Mouse (Mus musculus) hindbrain, postnatal 0 days (tissue): ENCODE data around the gene Phf7. TPM values are rescaled to one million over a fixed set of nuclear protein-coding genes. Genes with fewer than 3 reads are reported as not detected.

Source experiments
- ATAC-seq: fragments of 200-750 bp; cut with Nextera tagmentation; 2 replicates; pipeline ENCODE4 v1.8.0; 2017; ENCODE audit warnings: mild to moderate bottlenecking, moderate TSS enrichment, moderate library complexity
- DNase-seq: peaks from one replicate; pipeline ENCODE4 v3.0.0-alpha.2; 2015; ENCODE audit warnings: low spot score
- H3K27ac ChIP-seq: fragments of 300-500 bp; sonication (generic); 2 replicates; pipeline ENCODE4 v1.5.1; 2014; ENCODE audit warnings: mild to moderate bottlenecking
- H3K27me3 ChIP-seq: fragments of 300-500 bp; sonication (generic); 2 replicates; pipeline ENCODE4 v1.6.1; 2014; ENCODE audit warnings: low read length, mixed read lengths; ENCODE audit not compliant: insufficient read depth
- H3K36me3 ChIP-seq: fragments of 300-500 bp; sonication (generic); 2 replicates; pipeline ENCODE4 v1.6.1; 2014; ENCODE audit warnings: low read length, mixed read lengths; ENCODE audit not compliant: insufficient read depth
- H3K4me1 ChIP-seq: fragments of 300-500 bp; sonication (generic); 2 replicates; pipeline ENCODE4 v1.6.1; 2014; ENCODE audit warnings: antibody characterized with exemption, low read length, mixed read lengths; ENCODE audit not compliant: insufficient read depth
- H3K4me2 ChIP-seq: fragments of 300-500 bp; sonication (generic); 2 replicates; pipeline ENCODE4 v1.6.1; 2014; ENCODE audit warnings: low read depth, mild to moderate bottlenecking, low read length, moderate library complexity, mixed read lengths
- H3K4me3 ChIP-seq: fragments of 300-500 bp; sonication (generic); 2 replicates; pipeline ENCODE4 v1.5.1; 2014; ENCODE audit warnings: low read length
- H3K9ac ChIP-seq: fragments of 300-500 bp; sonication (generic); replicated peaks from 2 replicates; pipeline ENCODE4 v1.6.1; 2014; ENCODE audit warnings: mild to moderate bottlenecking, low read length, moderate library complexity, mixed read lengths
- H3K9me3 ChIP-seq: fragments of 300-500 bp; sonication (generic); 2 replicates; pipeline ENCODE4 v1.6.1; 2016; ENCODE audit warnings: low read length, mixed read lengths
- CTCF ChIP-seq: IDR thresholded peaks from 2 replicates; pipeline ENCODE4 v1.5.1; 2016; ENCODE audit warnings: antibody characterized with exemption, control low read depth, low read depth
- WGBS: fragments of 180-500 bp; shearing (Covaris S2); extraction: QIAGEN DNeasy Blood & Tissue Kit; methylation state at CpG from one replicate; pipeline ENCODE4 v1.1.7; 2014; 5-methylcytosine and 5-hydroxymethylcytosine counted together
- polyA plus RNA-seq: library from polyadenylated mRNA; unstranded; fragments of >200 nt; fragmentation: Nextera tagmentation; extraction: Ambion mirVana; gene quantifications from 2 replicates; pipeline ENCODE4 v1.2.1, GENCODE M21; 2015
- total RNA-seq: library from RNA; depleted of rRNA; stranded (reverse); fragments of >200 nt; gene quantifications from 2 replicates; pipeline ENCODE4 v1.2.3, GENCODE M21; 2014

Gene Phf7
- total and polyA plus RNA-seq, 2 experiments from 2014 or later, result 4.1 to 8.8 TPM

GRCm38 (mm10) chr14:31211854-31212253 lies 39.3 kb downstream of the Phf7 start:
- WGBS, result 94% methylated on average over 6 of the region's 6 CpGs
- ATAC-seq, result no peak
- peaks cover 3% of the 10 kb centered on the region; the same call in 1 of the 2 replicates for H3K4me1 ChIP-seq

GRCm38 (mm10) chr14:31209133-31209557 lies 42.0 kb downstream of the Phf7 start:
- DNase-seq (no peak), ATAC-seq (no peak)
- TF ChIP-seq CTCF, result no peak
- Histone ChIP-seq H3K9ac (no peak overlapping the region), H3K36me3 (no peaks in the 10 kb centered on the region), H3K4me2 (no peak overlapping the region), H3K27me3 (no peaks in the 10 kb centered on the region), H3K9me3 (no peaks in the 10 kb centered on the region), H3K27ac (no peak overlapping the region), H3K4me3 (no peak overlapping the region), H3K4me1 (peaks cover 12% of the 10 kb centered on the region; the same call in 1 of the 2 replicates)
- 82% methylated on average over 4 of the region's 4 CpGs for WGBS

More at GRCm38 (mm10) chr14:31211854-31212253, 39.3 kb downstream of the Phf7 start:
- DNase-seq, result no peak
- Histone ChIP-seq H3K4me2 (no peak overlapping the region), H3K4me3 (no peak overlapping the region), H3K27me3 (no peaks in the 10 kb centered on the region), H3K27ac (no peak overlapping the region), H3K9me3 (no peaks in the 10 kb centered on the region), H3K36me3 (no peaks in the 10 kb centered on the region), H3K9ac (no peak overlapping the region)
- no peak for TF ChIP-seq CTCF

DNA sequence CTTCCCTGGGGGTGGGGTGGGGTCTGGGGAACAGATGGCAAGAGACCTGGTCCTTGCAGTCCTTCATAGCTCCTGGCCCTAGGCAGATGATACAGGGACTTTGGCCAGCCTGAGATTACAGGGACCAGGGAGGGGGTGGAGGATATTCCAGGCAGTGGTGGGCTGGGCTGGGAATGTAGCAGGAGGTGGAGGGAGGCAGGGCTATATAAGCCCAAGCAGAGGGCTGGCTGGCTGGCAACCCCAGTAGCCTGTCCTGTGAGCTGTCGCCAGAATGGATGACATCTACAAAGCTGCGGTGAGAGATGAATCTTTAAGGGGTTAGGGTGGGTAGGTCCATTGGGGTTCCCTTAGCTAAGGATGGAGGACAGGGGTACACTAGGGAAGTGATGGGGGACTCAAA lies 43.0 kb downstream of the Phf7 start, which contains the start of gene Tnnc1:
Gene Tnnc1, plus strand, starts transcription at position 229 of the 400 bp plus-strand sequence.
- no peak for ATAC-seq
- peaks cover 12% of the 10 kb centered on the region; the same call in 1 of the 2 replicates for H3K4me1 ChIP-seq
- H3K27me3 ChIP-seq, result no peaks in the 10 kb centered on the region
- no peaks in the 10 kb centered on the region for H3K9me3 ChIP-seq
- no peak for DNase-seq
- no peak for TF ChIP-seq CTCF
- peaks cover 8% of the 10 kb centered on the region; the same call in 1 of the 2 replicates for H3K36me3 ChIP-seq
- H3K4me2 ChIP-seq, result peak within 1 kb of the TSS; percentile 89
- H3K4me3 ChIP-seq, result peak within 1 kb of the TSS; percentile 54; the same call in 1 of the 2 replicates
- H3K27ac ChIP-seq, result peak within 1 kb of the TSS; percentile 85
- peak within 1 kb of the TSS; percentile 70; the same call in 1 of the 2 replicates for H3K9ac ChIP-seq
- 66% methylated on average over 2 of the region's 2 CpGs for WGBS

GRCm38 (mm10) chr14:31207070-31207830 lies 43.9 kb downstream of the Phf7 start:
- no peak for DNase-seq
- Histone ChIP-seq H3K36me3 (peaks cover 15% of the 10 kb centered on the region; the same call in 1 of the 2 replicates), H3K4me3 (peak overlapping the region; percentile 54), H3K4me2 (peak overlapping the region; percentile 89), H3K4me1 (peaks cover 12% of the 10 kb centered on the region; the same call in 1 of the 2 replicates), H3K9me3 (no peaks in the 10 kb centered on the region), H3K9ac (peak overlapping the region; percentile 70), H3K27me3 (no peaks in the 10 kb centered on the region), H3K27ac (peak overlapping the region; percentile 85)
- peak; percentile 33 for ATAC-seq
- TF ChIP-seq CTCF, result no peak
- WGBS, result 76% methylated on average over 13 of the region's 13 CpGs

DNA sequence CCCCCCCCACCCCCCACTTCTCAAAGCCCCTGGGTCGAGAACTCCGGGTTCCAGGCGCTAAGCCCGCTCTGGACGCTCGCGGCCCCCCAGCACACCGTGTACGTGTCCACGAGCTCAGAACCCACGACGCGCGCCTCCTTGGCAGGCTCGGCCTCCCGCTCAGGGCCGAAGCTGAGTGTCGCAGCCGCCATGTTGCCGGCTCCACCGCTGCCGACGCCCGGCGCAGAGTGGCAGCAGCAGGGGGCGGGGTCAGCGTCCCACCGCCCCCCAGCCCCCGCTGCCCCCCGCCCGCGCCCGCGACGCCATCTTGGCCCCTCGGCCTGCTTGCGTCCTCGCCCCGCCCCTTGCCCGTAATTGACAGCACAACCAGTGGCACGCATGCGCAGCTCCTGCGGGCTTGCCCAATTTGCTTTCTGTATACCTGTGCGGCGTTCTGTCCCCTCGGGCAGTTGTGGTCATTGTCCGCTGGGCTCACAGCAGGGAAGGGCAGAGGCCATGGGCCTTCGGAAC lies 44.6 kb downstream of the Phf7 start:
- no peak for TF ChIP-seq CTCF

GRCm38 (mm10) chr14:31205562-31206467 lies 45.3 kb downstream of the Phf7 start:
- Histone ChIP-seq H3K27me3 (no peaks in the 10 kb centered on the region), H3K27ac (peak overlapping the region; percentile 85), H3K36me3 (peaks cover 25% of the 10 kb centered on the region), H3K4me2 (peak overlapping the region; percentile 89), H3K9me3 (no peaks in the 10 kb centered on the region), H3K4me1 (peaks cover 12% of the 10 kb centered on the region; the same call in 1 of the 2 replicates), H3K9ac (peak overlapping the region; percentile 70), H3K4me3 (peak overlapping the region; percentile 54)
- ATAC-seq, result peak; percentile 68
- no peak for TF ChIP-seq CTCF
- WGBS, result under 1% methylated on average over 37 of the region's 39 CpGs
- DNase-seq, result peak; percentile 59

More for the DNA sequence above, 44.6 kb downstream of the Phf7 start:
- WGBS, result 2% methylated on average over 46 of the region's 48 CpGs
- no peaks in the 10 kb centered on the region for H3K9me3 ChIP-seq
- peak; percentile 75 for ATAC-seq
- H3K4me3 ChIP-seq, result peak overlapping the region; percentile 54
- DNase-seq, result peak; percentile 97
- H3K4me1 ChIP-seq, result peaks cover 12% of the 10 kb centered on the region; the same call in 1 of the 2 replicates
- H3K27ac ChIP-seq, result peak overlapping the region; percentile 85
- peak overlapping the region; percentile 89 for H3K4me2 ChIP-seq
- H3K27me3 ChIP-seq, result no peaks in the 10 kb centered on the region
- peak overlapping the region; percentile 70 for H3K9ac ChIP-seq
- peaks cover 22% of the 10 kb centered on the region for H3K36me3 ChIP-seq
